Mouse (Mus musculus): ENCODE measurements around the gene Wdr72. TPM values are rescaled to one million over a fixed set of nuclear protein-coding genes. Genes with fewer than 3 reads are reported as not detected.

The Wdr72 gene
- polyA plus RNA-seq (2012; ENCODE audit: insufficient read depth, insufficient read length, missing spikeins) = 0.40 TPM in 1 of 2 replicates, not detected in the other

DNA sequence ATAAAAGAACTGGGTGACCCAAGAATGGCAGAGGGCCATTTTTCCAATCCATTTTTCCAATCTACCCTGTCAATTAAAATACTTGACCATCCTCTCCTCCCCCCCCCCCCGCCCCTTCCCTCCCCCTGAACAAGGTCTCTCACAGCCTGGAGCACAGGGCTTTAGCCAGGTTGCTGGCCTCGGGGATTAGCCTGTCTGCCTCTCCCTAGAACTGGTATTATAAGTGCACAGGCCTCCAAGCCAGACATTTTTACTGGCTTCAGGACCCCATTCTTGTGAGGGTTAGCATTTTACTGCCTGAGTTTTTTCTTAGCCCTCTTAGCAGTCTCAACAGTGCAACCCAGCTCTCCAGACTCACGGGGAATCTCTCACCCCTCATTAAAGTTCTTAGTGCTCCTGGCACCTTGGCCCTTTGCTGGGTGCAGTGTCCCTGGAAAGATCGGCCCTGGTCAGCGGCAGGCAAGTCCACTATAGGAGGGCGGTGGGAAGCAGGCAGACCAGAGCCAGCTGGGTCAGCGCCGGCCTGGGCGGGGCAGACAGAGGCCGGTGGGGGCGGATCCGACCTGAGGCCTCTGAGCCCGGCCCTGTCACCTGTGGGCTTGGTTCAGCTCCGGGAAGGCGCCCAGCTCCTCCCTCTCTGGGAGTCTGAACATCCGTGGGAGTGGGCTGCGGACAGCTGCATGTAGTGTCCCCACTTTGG lies at the start of gene Wdr72:
Wdr72 (plus strand) TSS at position 596 of the 700 bp plus-strand sequence.
- Histone ChIP-seq H3K4me1 (ENCODE audit: control insufficient read depth, insufficient read depth, low read length) (no peaks in the 10 kb centered on the region), H3K27ac (ENCODE audit: insufficient read depth, low read depth, low read length) (no peak within 1 kb of the TSS), H3K4me3 (ENCODE audit: insufficient read depth, low read length) (no peak within 1 kb of the TSS)
- TF ChIP-seq CTCF (IDR thresholded peaks at IDR 0.05; ENCODE audit: low read depth, low read length) (no peak), POLR2A (IDR thresholded peaks at IDR 0.05; ENCODE audit: borderline replicate concordance, low read depth, low read length) (no peak)

DNA sequence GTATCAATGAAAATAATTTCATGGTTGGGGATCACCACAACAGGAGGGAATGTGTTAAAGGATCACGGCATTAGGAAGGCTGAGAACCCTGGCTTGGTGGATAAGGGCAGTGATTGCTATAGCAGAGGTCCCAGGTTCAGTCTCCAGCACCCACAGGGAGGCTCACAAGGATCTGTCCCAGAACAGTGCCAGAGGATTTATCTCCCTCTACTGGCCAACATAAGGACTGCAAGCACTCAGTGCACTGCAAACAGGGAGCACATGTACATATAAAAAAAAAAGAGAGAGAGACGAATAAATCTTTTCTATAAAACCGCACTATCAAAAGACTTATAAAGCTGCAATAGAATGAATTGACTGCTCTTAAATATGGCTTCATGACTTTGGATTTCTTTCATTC lies 43.9 kb upstream of the Wdr72 start:
- Histone ChIP-seq H3K4me1 (ENCODE audit: control insufficient read depth, insufficient read depth, low read length) (no peaks in the 10 kb centered on the region), H3K4me3 (ENCODE audit: insufficient read depth, low read length) (no peak overlapping the region), H3K27ac (ENCODE audit: insufficient read depth, low read depth, low read length) (no peak overlapping the region)
- no peak for TF ChIP-seq CTCF (IDR thresholded peaks at IDR 0.05; ENCODE audit: low read depth, low read length)
- TF ChIP-seq POLR2A (IDR thresholded peaks at IDR 0.05; ENCODE audit: borderline replicate concordance, low read depth, low read length) = no peak

DNA sequence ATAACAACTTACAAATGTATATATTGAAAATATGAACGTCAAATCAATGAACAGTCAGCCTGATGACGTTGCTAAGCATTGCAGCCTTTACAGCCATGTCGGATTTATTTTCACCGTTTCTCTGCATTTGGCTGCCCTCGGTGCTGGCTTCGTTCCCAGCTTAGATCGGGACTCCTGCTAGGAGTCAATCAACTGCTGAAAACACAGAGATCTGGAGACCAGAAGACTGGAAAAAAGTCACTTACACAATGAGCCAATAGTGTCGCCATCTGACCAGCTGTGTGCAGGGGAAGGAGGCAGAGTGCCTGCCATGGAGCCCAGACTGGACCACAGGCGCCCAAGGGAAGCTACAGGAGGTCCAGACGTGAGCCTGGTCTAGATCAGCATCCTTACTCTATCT lies 43.4 kb upstream of the Wdr72 start:
- H3K4me3 ChIP-seq (ENCODE audit: insufficient read depth, low read length) = no peak overlapping the region
- TF ChIP-seq POLR2A (IDR thresholded peaks at IDR 0.05; ENCODE audit: borderline replicate concordance, low read depth, low read length) (no peak), CTCF (IDR thresholded peaks at IDR 0.05; ENCODE audit: low read depth, low read length) (no peak)
- H3K4me1 ChIP-seq (ENCODE audit: control insufficient read depth, insufficient read depth, low read length) = no peaks in the 10 kb centered on the region
- H3K27ac ChIP-seq (ENCODE audit: insufficient read depth, low read depth, low read length) = no peak overlapping the region

DNA sequence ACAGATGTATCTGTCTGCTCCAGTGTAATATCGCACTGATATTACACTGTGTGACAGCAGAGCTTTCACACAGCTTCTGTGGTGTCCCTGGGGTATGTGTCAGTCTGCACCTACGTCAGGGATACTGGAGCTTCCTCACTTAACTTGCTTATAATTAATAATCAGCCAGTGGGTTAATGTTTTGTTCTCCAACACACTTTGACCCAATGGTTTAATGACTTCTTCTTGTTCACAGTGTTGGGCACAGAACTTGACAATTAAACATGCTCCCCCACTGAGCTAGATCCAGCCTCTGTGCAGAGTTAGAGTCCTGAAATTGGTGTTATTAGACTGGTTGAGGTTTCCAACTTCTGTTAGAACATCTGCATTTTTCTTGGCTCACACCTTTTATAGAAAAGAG lies 34.2 kb upstream of the Wdr72 start:
- Histone ChIP-seq H3K27ac (ENCODE audit: insufficient read depth, low read depth, low read length) (no peak overlapping the region), H3K4me3 (ENCODE audit: insufficient read depth, low read length) (no peak overlapping the region), H3K4me1 (ENCODE audit: control insufficient read depth, insufficient read depth, low read length) (no peaks in the 10 kb centered on the region)
- no peak for TF ChIP-seq CTCF (IDR thresholded peaks at IDR 0.05; ENCODE audit: low read depth, low read length)
- no peak for TF ChIP-seq POLR2A (IDR thresholded peaks at IDR 0.05; ENCODE audit: borderline replicate concordance, low read depth, low read length)

DNA sequence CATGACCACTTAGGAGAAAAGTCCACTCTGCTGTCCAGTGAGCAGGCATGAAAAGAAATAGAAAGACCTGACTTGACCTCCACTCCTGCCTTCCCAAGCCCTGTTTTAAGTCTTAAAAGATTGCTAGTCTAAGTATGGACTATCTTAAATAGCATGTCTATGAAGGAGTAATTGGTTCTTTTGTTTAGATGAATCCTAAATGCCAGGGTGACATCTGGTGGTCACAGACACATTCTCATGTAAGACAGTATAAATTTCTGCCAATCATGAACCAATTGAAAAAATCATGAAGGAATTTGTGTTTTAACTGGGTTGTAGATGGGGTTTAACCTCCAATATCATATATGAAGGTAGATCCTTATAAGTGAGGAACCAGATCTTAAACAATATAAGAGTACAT lies 31.7 kb upstream of the Wdr72 start:
- no peak overlapping the region for H3K27ac ChIP-seq (ENCODE audit: insufficient read depth, low read depth, low read length)
- H3K4me3 ChIP-seq (ENCODE audit: insufficient read depth, low read length) = no peak overlapping the region
- no peak for TF ChIP-seq POLR2A (IDR thresholded peaks at IDR 0.05; ENCODE audit: borderline replicate concordance, low read depth, low read length)
- no peak for TF ChIP-seq CTCF (IDR thresholded peaks at IDR 0.05; ENCODE audit: low read depth, low read length)
- H3K4me1 ChIP-seq (ENCODE audit: control insufficient read depth, insufficient read depth, low read length) = no peaks in the 10 kb centered on the region

DNA sequence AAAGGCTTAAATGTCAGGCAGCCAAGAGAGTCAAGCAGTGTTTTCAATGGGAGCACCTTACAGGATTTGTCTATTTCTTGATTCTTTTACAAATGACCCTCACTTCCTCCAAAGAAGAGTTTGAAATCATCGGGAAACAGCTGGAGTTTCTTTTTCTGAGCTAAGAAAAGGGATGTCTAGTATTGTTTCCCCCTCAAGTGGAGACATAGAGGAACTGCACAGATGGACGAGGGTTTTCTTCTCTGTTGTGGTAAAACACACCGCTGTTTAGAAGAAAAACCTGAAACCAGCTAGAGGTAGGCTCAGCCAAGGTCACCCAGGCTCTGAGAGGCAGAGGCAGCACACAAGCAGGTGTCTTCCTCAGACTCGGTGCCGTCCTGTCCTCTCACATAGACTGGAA lies 29.9 kb upstream of the Wdr72 start:
- no peak overlapping the region for H3K4me3 ChIP-seq (ENCODE audit: insufficient read depth, low read length)
- no peaks in the 10 kb centered on the region for H3K4me1 ChIP-seq (ENCODE audit: control insufficient read depth, insufficient read depth, low read length)
- TF ChIP-seq POLR2A (IDR thresholded peaks at IDR 0.05; ENCODE audit: borderline replicate concordance, low read depth, low read length) (no peak), CTCF (IDR thresholded peaks at IDR 0.05; ENCODE audit: low read depth, low read length) (no peak)
- no peak overlapping the region for H3K27ac ChIP-seq (ENCODE audit: insufficient read depth, low read depth, low read length)

DNA sequence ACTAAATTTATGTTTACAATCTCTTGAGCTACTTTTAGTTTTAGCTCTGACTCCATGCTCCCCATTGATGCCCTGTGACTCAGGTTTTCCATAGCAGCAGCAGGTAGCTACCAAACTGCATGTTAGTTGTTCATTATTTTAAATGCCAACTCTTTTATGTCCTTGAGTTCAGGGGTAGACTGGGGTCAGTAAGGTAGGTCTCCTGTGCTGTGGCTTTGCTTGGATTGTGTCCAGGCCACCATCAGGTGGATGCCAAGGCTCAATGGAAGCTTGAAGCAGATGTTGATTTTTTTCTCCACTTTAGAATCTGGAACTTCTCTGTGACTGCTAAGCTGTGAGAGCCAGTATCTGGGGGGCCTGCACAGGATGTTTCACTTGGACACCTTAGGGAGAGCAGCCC lies 8.6 kb upstream of the Wdr72 start:
- no peak overlapping the region for H3K27ac ChIP-seq (ENCODE audit: insufficient read depth, low read depth, low read length)
- H3K4me3 ChIP-seq (ENCODE audit: insufficient read depth, low read length) = no peak overlapping the region
- no peaks in the 10 kb centered on the region for H3K4me1 ChIP-seq (ENCODE audit: control insufficient read depth, insufficient read depth, low read length)
- TF ChIP-seq POLR2A (IDR thresholded peaks at IDR 0.05; ENCODE audit: borderline replicate concordance, low read depth, low read length) (no peak), CTCF (IDR thresholded peaks at IDR 0.05; ENCODE audit: low read depth, low read length) (no peak)

DNA sequence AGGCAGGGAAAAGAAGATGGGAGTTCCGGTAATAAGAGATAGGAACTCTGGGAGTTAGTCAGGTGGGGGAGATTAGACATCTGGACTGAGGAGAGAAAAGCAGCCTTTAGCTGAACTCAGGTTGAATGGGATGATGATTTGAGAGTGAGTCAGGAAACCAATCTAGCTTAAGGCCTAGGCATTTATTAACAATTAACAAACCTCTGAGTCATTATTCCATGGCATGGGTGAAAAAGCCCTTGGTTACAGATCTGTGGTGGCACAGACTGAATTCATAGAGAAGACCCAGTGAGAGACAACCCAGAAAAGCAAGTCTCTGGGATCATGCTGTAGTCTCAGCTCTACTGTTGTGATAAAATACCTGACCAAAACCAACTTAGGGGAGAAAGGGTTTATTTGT lies 7.5 kb upstream of the Wdr72 start:
- no peak overlapping the region for H3K4me3 ChIP-seq (ENCODE audit: insufficient read depth, low read length)
- H3K27ac ChIP-seq (ENCODE audit: insufficient read depth, low read depth, low read length) = no peak overlapping the region
- H3K4me1 ChIP-seq (ENCODE audit: control insufficient read depth, insufficient read depth, low read length) = no peaks in the 10 kb centered on the region
- TF ChIP-seq CTCF (IDR thresholded peaks at IDR 0.05; ENCODE audit: low read depth, low read length) (no peak), POLR2A (IDR thresholded peaks at IDR 0.05; ENCODE audit: borderline replicate concordance, low read depth, low read length) (no peak)

DNA sequence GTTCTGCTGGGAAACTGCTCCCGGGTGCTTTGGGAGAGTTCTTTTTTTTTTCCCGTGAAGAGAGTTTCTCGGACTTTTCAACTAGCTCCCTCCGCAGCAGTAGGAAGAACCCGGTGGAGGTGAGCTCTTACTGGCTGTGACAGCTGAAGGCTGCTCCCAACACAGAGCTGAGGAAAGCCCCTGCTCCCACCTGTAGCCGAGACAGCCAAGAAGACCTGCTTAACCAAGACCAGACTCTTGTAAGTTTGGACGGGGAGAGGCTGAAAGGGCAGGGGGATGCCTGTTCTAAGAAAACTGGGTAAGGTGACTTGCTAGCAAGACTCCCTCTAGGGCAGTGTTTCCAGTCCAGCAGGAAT lies 283 bp downstream of the Wdr72 start:
- Histone ChIP-seq H3K4me1 (ENCODE audit: control insufficient read depth, insufficient read depth, low read length) (no peaks in the 10 kb centered on the region), H3K4me3 (ENCODE audit: insufficient read depth, low read length) (no peak overlapping the region), H3K27ac (ENCODE audit: insufficient read depth, low read depth, low read length) (no peak overlapping the region)
- TF ChIP-seq CTCF (IDR thresholded peaks at IDR 0.05; ENCODE audit: low read depth, low read length) = no peak
- TF ChIP-seq POLR2A (IDR thresholded peaks at IDR 0.05; ENCODE audit: borderline replicate concordance, low read depth, low read length) = no peak

DNA sequence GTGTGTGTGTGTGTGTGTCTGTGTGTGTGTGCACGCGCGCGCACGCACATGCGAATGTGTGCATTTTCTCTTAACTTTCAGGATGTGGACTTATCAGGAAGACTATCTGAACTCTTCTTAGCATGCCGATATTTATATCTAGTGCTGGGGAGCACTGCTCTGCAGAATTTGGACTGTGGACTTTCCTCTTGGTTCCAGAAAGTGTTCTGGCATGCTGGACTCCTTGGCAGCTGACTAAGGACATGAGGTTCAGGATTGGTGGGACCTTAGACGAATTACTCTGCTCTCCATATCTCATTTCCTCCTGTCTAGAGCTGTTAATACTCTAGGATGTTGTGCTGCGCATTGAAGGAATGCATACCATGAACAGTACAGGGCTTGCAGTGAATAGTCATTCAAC lies 2.4 kb downstream of the Wdr72 start:
- Histone ChIP-seq H3K27ac (ENCODE audit: insufficient read depth, low read depth, low read length) (no peak overlapping the region), H3K4me3 (ENCODE audit: insufficient read depth, low read length) (no peak overlapping the region), H3K4me1 (ENCODE audit: control insufficient read depth, insufficient read depth, low read length) (no peaks in the 10 kb centered on the region)
- TF ChIP-seq CTCF (IDR thresholded peaks at IDR 0.05; ENCODE audit: low read depth, low read length) (no peak), POLR2A (IDR thresholded peaks at IDR 0.05; ENCODE audit: borderline replicate concordance, low read depth, low read length) (no peak)

Measured in bone marrow macrophage, adult 2 months (primary cell).